Mouse (Mus musculus): ENCODE results near the gene Smim26. TPM values are rescaled to one million over a fixed set of nuclear protein-coding genes. Genes with fewer than 3 reads are reported as not detected.
"Not testable (repeated sequence)": the region's sequence is repeated elsewhere in the genome, so short reads cannot be mapped to it uniquely, and the experiment has no call there.

Gene Smim26
- 39.4 and 42.4 TPM in 2 replicates for polyA plus RNA-seq (2015; fragmentation: Nextera tagmentation; extraction: Ambion mirVana)

GRCm38 (mm10) chr2:144593951-144594651 lies at the start of gene Smim26:
Gene Smim26, plus strand, starts transcription at chr2:144594054.
- H3K4me2 ChIP-seq: peak within 1 kb of the TSS; percentile 63
- H3K4me3 ChIP-seq (replicated peaks): peak within 1 kb of the TSS; percentile 62
- H3K4me1 ChIP-seq: peaks cover 10% of the 10 kb centered on the region
- H3K9ac ChIP-seq: peak within 1 kb of the TSS; percentile 63
- H3K36me3 ChIP-seq: peaks cover 22% of the 10 kb centered on the region
- no peaks in the 10 kb centered on the region for H3K9me3 ChIP-seq (replicated peaks)
- H3K27me3 ChIP-seq: no peaks in the 10 kb centered on the region
- 1% methylated on average over 31 of the region's 31 CpGs for WGBS
- H3K27ac ChIP-seq: no peak within 1 kb of the TSS
- ATAC-seq (replicated peaks; ENCODE audit: low FRiP score): peak; percentile 97

DNA sequence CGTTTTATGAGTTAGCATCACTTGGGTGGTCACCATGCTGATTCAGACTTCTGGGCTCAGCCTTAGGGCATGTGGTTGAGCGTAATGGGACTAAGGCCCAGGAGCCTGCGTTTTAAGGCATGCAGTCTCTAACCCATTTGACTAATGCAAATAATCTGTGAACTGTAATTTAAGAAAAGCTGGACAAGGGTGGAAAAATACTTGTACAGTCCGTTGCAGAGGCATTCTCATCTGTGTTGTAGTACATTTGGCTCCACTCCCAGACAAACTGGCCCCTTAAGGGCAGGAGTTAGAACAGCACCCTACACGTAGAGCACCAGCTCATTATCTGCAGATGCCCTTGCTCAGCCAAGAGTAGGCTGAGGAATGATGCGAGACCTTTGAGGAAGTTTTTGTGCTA lies 49.2 kb upstream of the Smim26 start:
- H3K27me3 ChIP-seq: no peaks in the 10 kb centered on the region
- H3K9ac ChIP-seq: no peak overlapping the region
- no peaks in the 10 kb centered on the region for H3K9me3 ChIP-seq (replicated peaks)
- 65% methylated on average over 6 of the region's 6 CpGs for WGBS
- peaks cover 22% of the 10 kb centered on the region; the same call in 1 of the 2 replicates for H3K4me1 ChIP-seq
- peak overlapping the region; percentile 73 for H3K27ac ChIP-seq
- H3K4me2 ChIP-seq: 0 out of 2 replicates have a peak overlapping the region, but pooled peaks have one; percentile 5
- H3K4me3 ChIP-seq (replicated peaks): no peak overlapping the region
- peak; percentile 79 for ATAC-seq (replicated peaks; ENCODE audit: low FRiP score)
- H3K36me3 ChIP-seq: peaks cover 71% of the 10 kb centered on the region

GRCm38 (mm10) chr2:144545061-144545460 lies 48.8 kb upstream of the Smim26 start:
- Histone ChIP-seq H3K27ac (peak overlapping the region; percentile 73), H3K9me3 (replicated peaks) (no peaks in the 10 kb centered on the region), H3K4me3 (replicated peaks) (no peak overlapping the region), H3K9ac (no peak overlapping the region), H3K4me2 (0 out of 2 replicates have a peak overlapping the region, but pooled peaks have one; percentile 5), H3K36me3 (peaks cover 66% of the 10 kb centered on the region), H3K27me3 (no peaks in the 10 kb centered on the region), H3K4me1 (peaks cover 25% of the 10 kb centered on the region; the same call in 1 of the 2 replicates)
- WGBS: 71% methylated on average over 2 of the region's 2 CpGs
- peak; percentile 82 for ATAC-seq (replicated peaks; ENCODE audit: low FRiP score)

DNA sequence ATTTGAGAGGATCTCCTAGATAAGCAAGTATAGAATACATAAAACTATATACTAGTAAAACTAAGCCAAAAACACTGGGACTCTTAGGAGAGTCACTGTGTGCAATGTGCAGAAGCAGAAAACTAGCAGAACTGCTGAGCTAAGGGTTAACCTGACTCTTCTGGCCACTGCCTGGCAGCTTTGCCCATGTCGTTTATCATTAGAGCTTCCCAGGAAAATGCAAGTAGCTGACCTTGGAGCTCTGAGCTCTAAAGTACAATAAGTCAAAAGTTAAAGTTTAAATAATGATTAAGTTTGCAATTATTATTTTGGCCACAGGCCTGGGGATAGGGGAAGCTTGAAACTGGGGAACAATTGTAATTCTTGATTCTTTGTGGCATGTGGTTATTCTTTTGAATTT lies 48.4 kb upstream of the Smim26 start:
- H3K36me3 ChIP-seq: peaks cover 62% of the 10 kb centered on the region
- no peak for ATAC-seq (replicated peaks; ENCODE audit: low FRiP score)
- WGBS: 18% methylated on average over 1 of the region's 1 CpGs
- H3K4me1 ChIP-seq: peaks cover 27% of the 10 kb centered on the region; the same call in 1 of the 2 replicates
- 0 out of 2 replicates have a peak overlapping the region, but pooled peaks have one; percentile 14 for H3K4me2 ChIP-seq
- peak overlapping the region; percentile 82 for H3K27ac ChIP-seq
- H3K9me3 ChIP-seq (replicated peaks): no peaks in the 10 kb centered on the region
- no peaks in the 10 kb centered on the region for H3K27me3 ChIP-seq
- no peak overlapping the region for H3K4me3 ChIP-seq (replicated peaks)
- no peak overlapping the region for H3K9ac ChIP-seq

DNA sequence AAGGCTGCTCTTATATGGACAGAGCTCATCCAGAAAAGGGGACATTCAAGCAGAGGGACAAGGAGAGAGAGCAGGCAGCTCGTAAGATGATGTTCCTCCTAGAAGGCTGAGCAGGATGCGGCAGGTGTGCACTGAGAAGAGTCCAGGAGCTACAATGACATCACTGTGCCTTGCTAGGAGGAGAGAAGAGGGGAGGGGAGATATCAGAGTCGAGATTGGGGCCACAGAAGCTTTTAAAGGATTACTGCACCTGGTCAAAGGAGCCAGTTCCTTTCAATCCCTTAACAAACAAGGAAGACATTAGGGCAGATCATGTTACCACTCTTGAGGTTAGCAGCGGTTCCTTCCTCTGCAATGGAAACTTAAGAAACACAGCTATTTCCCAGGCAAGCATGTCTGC lies 46.3 kb upstream of the Smim26 start:
- H3K36me3 ChIP-seq: peaks cover 48% of the 10 kb centered on the region
- H3K4me1 ChIP-seq: peaks cover 27% of the 10 kb centered on the region; the same call in 1 of the 2 replicates
- WGBS: 65% methylated on average over 4 of the region's 4 CpGs
- H3K9ac ChIP-seq: no peak overlapping the region
- no peak overlapping the region for H3K4me2 ChIP-seq
- ATAC-seq (replicated peaks; ENCODE audit: low FRiP score): no peak
- H3K9me3 ChIP-seq (replicated peaks): no peaks in the 10 kb centered on the region
- no peaks in the 10 kb centered on the region for H3K27me3 ChIP-seq
- no peak overlapping the region for H3K27ac ChIP-seq
- no peak overlapping the region for H3K4me3 ChIP-seq (replicated peaks)

- Histone ChIP-seq H3K4me2 (peak within 1 kb of the TSS; percentile 59), H3K9ac (peak within 1 kb of the TSS; percentile 77), H3K36me3 (peaks cover 25% of the 10 kb centered on the region), H3K27me3 (no peaks in the 10 kb centered on the region), H3K9me3 (replicated peaks) (no peaks in the 10 kb centered on the region), H3K27ac (peak within 1 kb of the TSS; percentile 91), H3K4me1 (peaks cover 26% of the 10 kb centered on the region), H3K4me3 (replicated peaks) (peak within 1 kb of the TSS; percentile 88)
- under 1% methylated on average over 17 of the region's 17 CpGs for WGBS
- ATAC-seq (replicated peaks; ENCODE audit: low FRiP score): peak; percentile 97
Observed at GRCm38 (mm10) chr2:144550529-144550928, 43.3 kb upstream of the Smim26 start, which contains the start of gene Rbbp9. Gene Rbbp9, minus strand, starts transcription at chr2:144550869.

DNA sequence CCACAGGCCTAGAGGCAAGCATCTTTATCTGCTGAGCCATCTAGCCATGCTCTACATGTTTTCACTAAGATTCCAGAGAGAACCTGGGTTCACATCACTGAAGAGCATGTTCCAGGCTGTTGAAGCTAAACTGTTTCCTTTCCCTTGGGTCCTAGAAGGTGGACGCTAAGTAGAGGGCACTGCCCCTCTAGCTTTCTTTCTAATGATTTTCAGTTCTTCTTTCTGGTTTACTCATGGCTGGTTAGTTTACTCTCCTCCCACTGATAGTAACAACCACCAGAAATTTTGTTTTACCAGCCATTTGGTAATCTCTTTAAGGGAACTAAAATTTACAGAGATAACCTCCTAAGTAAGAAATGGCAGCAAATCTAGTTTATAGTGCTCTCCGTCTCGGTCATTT lies 39.9 kb upstream of the Smim26 start:
- Histone ChIP-seq H3K4me1 (peaks cover 24% of the 10 kb centered on the region), H3K36me3 (peaks cover under 1% of the 10 kb centered on the region; the same call in 1 of the 2 replicates), H3K4me3 (replicated peaks) (no peak overlapping the region), H3K4me2 (no peak overlapping the region), H3K27ac (no peak overlapping the region), H3K9ac (no peak overlapping the region), H3K27me3 (no peaks in the 10 kb centered on the region), H3K9me3 (replicated peaks) (no peaks in the 10 kb centered on the region)
- no peak for ATAC-seq (replicated peaks; ENCODE audit: low FRiP score)
- WGBS: 93% methylated on average over 3 of the region's 3 CpGs

- H3K9ac ChIP-seq: peak overlapping the region; percentile 79
- no peaks in the 10 kb centered on the region for H3K9me3 ChIP-seq (replicated peaks)
- peak; percentile 10; the same call in 1 of the 2 replicates for ATAC-seq (replicated peaks; ENCODE audit: low FRiP score)
- H3K4me3 ChIP-seq (replicated peaks): peak overlapping the region; percentile 94
- peaks cover 15% of the 10 kb centered on the region for H3K36me3 ChIP-seq
- H3K27ac ChIP-seq: peak overlapping the region; percentile 97
- no peaks in the 10 kb centered on the region for H3K27me3 ChIP-seq
- peaks cover 16% of the 10 kb centered on the region for H3K4me1 ChIP-seq
- H3K4me2 ChIP-seq: peak overlapping the region; percentile 68
- 2% methylated on average over 14 of the region's 14 CpGs for WGBS
Observed at GRCm38 (mm10) chr2:144555286-144555819, 38.5 kb upstream of the Smim26 start.

- H3K4me2 ChIP-seq: peak within 1 kb of the TSS; percentile 68
- ATAC-seq (replicated peaks; ENCODE audit: low FRiP score): peak; percentile 99
- peak within 1 kb of the TSS; percentile 97 for H3K27ac ChIP-seq
- H3K9me3 ChIP-seq (replicated peaks): no peaks in the 10 kb centered on the region
- H3K27me3 ChIP-seq: no peaks in the 10 kb centered on the region
- peak within 1 kb of the TSS; percentile 79 for H3K9ac ChIP-seq
- H3K4me1 ChIP-seq: peaks cover 16% of the 10 kb centered on the region
- peak within 1 kb of the TSS; percentile 94 for H3K4me3 ChIP-seq (replicated peaks)
- WGBS: under 1% methylated on average over 44 of the region's 44 CpGs
- H3K36me3 ChIP-seq: peaks cover 18% of the 10 kb centered on the region
Observed at GRCm38 (mm10) chr2:144555820-144556552, 37.9 kb upstream of the Smim26 start, which contains the start of gene Sec23b. Gene Sec23b, plus strand, starts transcription at chr2:144556229.

DNA sequence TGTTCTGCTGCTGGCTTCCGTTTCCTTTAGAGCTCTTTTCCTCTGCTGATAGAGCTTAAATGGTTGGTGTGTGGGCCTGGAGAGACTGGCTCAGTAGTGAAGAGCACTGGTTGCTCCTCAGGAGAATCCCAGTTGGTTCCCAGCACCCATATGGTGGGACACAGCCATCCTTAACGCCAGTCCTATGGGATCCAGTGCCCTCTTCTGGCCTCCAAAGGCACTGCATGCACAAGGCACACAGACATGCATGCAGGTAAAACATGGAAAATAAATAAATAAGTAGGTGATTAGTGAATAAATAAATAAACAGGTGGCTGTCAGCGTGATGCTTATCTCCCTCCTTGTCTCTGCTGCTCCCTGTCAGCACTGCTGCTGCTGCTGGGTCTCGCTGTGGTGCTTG lies 5.1 kb upstream of the Smim26 start:
- H3K27ac ChIP-seq: no peak overlapping the region
- peaks cover 2% of the 10 kb centered on the region for H3K4me1 ChIP-seq
- H3K9me3 ChIP-seq (replicated peaks): no peaks in the 10 kb centered on the region
- no peak overlapping the region for H3K4me2 ChIP-seq
- 88% methylated on average over 4 of the region's 4 CpGs for WGBS
- peaks cover 67% of the 10 kb centered on the region for H3K36me3 ChIP-seq
- no peak for ATAC-seq (replicated peaks; ENCODE audit: low FRiP score)
- no peak overlapping the region for H3K9ac ChIP-seq
- no peak overlapping the region for H3K4me3 ChIP-seq (replicated peaks)
- H3K27me3 ChIP-seq: no peaks in the 10 kb centered on the region

- peaks cover 32% of the 10 kb centered on the region for H3K36me3 ChIP-seq
- not testable (repeated sequence) for H3K27ac ChIP-seq; H3K27me3 ChIP-seq; H3K9me3 ChIP-seq (replicated peaks); H3K4me3 ChIP-seq (replicated peaks); H3K9ac ChIP-seq; H3K4me2 ChIP-seq; H3K4me1 ChIP-seq; ATAC-seq (replicated peaks; ENCODE audit: low FRiP score)
- 69% methylated on average over 8 of the region's 8 CpGs for WGBS
Observed at GRCm38 (mm10) chr2:144593036-144593435, 818 bp upstream of the Smim26 start.

GRCm38 (mm10) chr2:144598006-144598405 lies 4.2 kb downstream of the Smim26 start:
- Histone ChIP-seq H3K9ac (no peak overlapping the region), H3K9me3 (replicated peaks) (no peaks in the 10 kb centered on the region), H3K27ac (no peak overlapping the region), H3K36me3 (peaks cover 5% of the 10 kb centered on the region; the same call in 1 of the 2 replicates), H3K27me3 (no peaks in the 10 kb centered on the region), H3K4me1 (peaks cover 16% of the 10 kb centered on the region), H3K4me3 (replicated peaks) (no peak overlapping the region), H3K4me2 (no peak overlapping the region)
- WGBS: 78% methylated on average over 2 of the region's 2 CpGs
- no peak for ATAC-seq (replicated peaks; ENCODE audit: low FRiP score)
